9 mouse cellular contexts compared by ENCODE assay signal in the genomic region with DNA sequence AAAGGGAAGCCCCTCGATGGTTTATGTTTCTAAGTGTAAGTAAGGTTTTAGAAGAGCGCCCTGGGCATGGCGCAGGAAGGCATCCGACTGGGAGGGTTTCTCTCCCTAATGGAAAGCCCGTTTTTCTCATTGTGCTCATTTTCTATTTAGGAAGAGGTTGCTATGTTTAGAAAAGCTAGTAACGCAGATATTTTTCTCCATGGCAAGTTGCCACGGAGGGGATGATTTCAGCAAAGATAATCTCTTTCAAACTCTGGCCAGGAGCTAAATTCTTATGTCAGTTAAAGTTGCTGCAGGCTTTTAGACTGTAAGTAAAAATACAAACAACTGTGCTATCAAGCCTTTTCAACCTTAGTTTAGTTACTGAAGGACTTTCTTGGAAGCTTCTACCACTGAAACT.
DNase-seq lines count a peak whose midpoint lies in the region; ATAC-seq and TF ChIP-seq lines count a peak whose summit lies in the region.
"Had no signal": no experiment of that assay in that cellular context is flagged by ENCODE, and none has a peak within 500 bp of the region (broad histone marks: within the 10 kb centered on the region; RNA-seq: fewer than 3 reads in every experiment).

No protein-coding gene starts in this region.

- peak; percentile 46 for DNase-seq in kidney, adult 2 months
- no peak for DNase-seq in kidney, adult 18-20 months
- DNase-seq in brain, adult 2 months (ENCODE audit: low read depth, low spot score), result peak; percentile 27
- DNase-seq in lung, postnatal 25 days (ENCODE audit: low spot score), result peak; percentile 33
- DNase-seq in MN1 (ENCODE audit: low spot score), result no peak
- DNase-seq in cerebellum, postnatal 4 days (ENCODE audit: low spot score in 2 of 2), result no peak
- no peak for DNase-seq in ovary, adult 18-20 months (ENCODE audit: low spot score)
- DNase-seq: cerebellum, adult 11-12 months had no signal

- H3K4me3 ChIP-seq in kidney, adult 2 months (ENCODE audit: insufficient read depth, low read depth, low read length), result no peak overlapping the region
- no peak overlapping the region for H3K4me3 ChIP-seq in heart, embryonic 16.5 days (ENCODE audit: low read length)

- H3K4me2 ChIP-seq in heart, embryonic 16.5 days (ENCODE audit: low read depth, low read length), result no peak overlapping the region

- peaks cover 11% of the 10 kb centered on the region for H3K4me1 ChIP-seq in kidney, adult 2 months (ENCODE audit: control insufficient read depth, insufficient read depth, low read length)
- peaks cover 31% of the 10 kb centered on the region for H3K4me1 ChIP-seq in heart, embryonic 16.5 days (ENCODE audit: control insufficient read depth, insufficient read depth, low read length)

- no peak for TF ChIP-seq POLR2A in kidney, adult 2 months (IDR thresholded peaks at IDR 0.05; ENCODE audit: low read depth, low read length)

- H3K27me3 ChIP-seq in kidney, adult 2 months (replicated peaks; ENCODE audit: control insufficient read depth, insufficient read depth, low read length), result no peaks in the 10 kb centered on the region
- no peaks in the 10 kb centered on the region for H3K27me3 ChIP-seq in heart, embryonic 16.5 days (ENCODE audit: control insufficient read depth, insufficient read depth, low read length)

- no peak overlapping the region for H3K9ac ChIP-seq in heart, embryonic 16.5 days (ENCODE audit: low read length)

- peak overlapping the region; percentile 49; the same call in 1 of the 2 replicates for H3K27ac ChIP-seq in kidney, adult 2 months (ENCODE audit: insufficient read depth, low read depth, low read length)
- H3K27ac ChIP-seq in heart, embryonic 16.5 days (ENCODE audit: low read length), result peak overlapping the region; percentile 68

- ATAC-seq in heart, embryonic 16.5 days (replicated peaks; ENCODE audit: extremely low read depth, insufficient read depth, low FRiP score), result no peak

- WGBS in kidney, adult 2 months, result 52% methylated on average over 7 of the region's 7 CpGs
- 39% methylated on average over 7 of the region's 7 CpGs for WGBS in heart, embryonic 16.5 days

- no peak for TF ChIP-seq CTCF in kidney, adult 2 months (conservative IDR thresholded peaks at IDR 0.05; ENCODE audit: insufficient read depth, insufficient read length, low read depth, low read length)

- no peaks in the 10 kb centered on the region for H3K36me3 ChIP-seq in kidney, adult 2 months (ENCODE audit: control insufficient read depth, insufficient read depth, low read length)
- peaks cover 23% of the 10 kb centered on the region for H3K36me3 ChIP-seq in heart, embryonic 16.5 days (ENCODE audit: control insufficient read depth, insufficient read depth)

- H3K9me3 ChIP-seq in heart, embryonic 16.5 days (replicated peaks; ENCODE audit: control insufficient read depth, low read length), result no peaks in the 10 kb centered on the region

Comparison
In these comparisons a context has a peak if more than half of its experiments do, and no peak if none do; other contexts are left out.
1. DNase-seq: peak in kidney, adult 2 months (single experiment), brain, adult 2 months (single experiment) and lung, postnatal 25 days (single experiment); none in kidney, adult 18-20 months (single experiment), MN1 (single experiment), cerebellum, postnatal 4 days (0 of 2) and ovary, adult 18-20 months (single experiment).